Mouse (Mus musculus) embryonic fibroblast, embryonic 13.5 days (primary cell): ENCODE measurements around the gene Rhno1. TPM values are rescaled to one million over a fixed set of nuclear protein-coding genes. Genes with fewer than 3 reads are reported as not detected.

ENCODE experiments used
- H3K27ac ChIP-seq: 2 replicates; pipeline ENCODE4 v1.5.1; 2012; ENCODE audit warnings: low read length, control low read depth, inconsistent platforms; ENCODE audit not compliant: insufficient read depth
- H3K4me1 ChIP-seq: 2 replicates; pipeline ENCODE4 v1.6.1; 2011; ENCODE audit warnings: low read length; ENCODE audit not compliant: control insufficient read depth, insufficient read depth
- H3K4me3 ChIP-seq: 2 replicates; pipeline ENCODE4 v1.5.1; 2011; ENCODE audit warnings: mild to moderate bottlenecking, control low read depth, low read length; ENCODE audit not compliant: insufficient read depth
- CTCF ChIP-seq: IDR thresholded peaks from 2 replicates; pipeline ENCODE4 v1.5.1; 2011; ENCODE audit warnings: mild to moderate bottlenecking, control low read depth, low read length, moderate library complexity, borderline replicate concordance; ENCODE audit not compliant: insufficient read depth
- POLR2A ChIP-seq: IDR thresholded peaks from 2 replicates; pipeline ENCODE4 v1.6.1; 2011; ENCODE audit warnings: low read depth, mild to moderate bottlenecking, control low read depth, low read length, moderate library complexity
- polyA plus RNA-seq: library from polyadenylated mRNA; stranded (reverse); fragments of >200 nt; gene quantifications from 2 replicates; pipeline ENCODE4 v1.2.4, GENCODE M21; 2011; ENCODE audit warnings: low read depth; ENCODE audit not compliant: missing spikeins, insufficient read length

Rhno1 gene
- 39.6 TPM in 2 replicates for polyA plus RNA-seq

DNA sequence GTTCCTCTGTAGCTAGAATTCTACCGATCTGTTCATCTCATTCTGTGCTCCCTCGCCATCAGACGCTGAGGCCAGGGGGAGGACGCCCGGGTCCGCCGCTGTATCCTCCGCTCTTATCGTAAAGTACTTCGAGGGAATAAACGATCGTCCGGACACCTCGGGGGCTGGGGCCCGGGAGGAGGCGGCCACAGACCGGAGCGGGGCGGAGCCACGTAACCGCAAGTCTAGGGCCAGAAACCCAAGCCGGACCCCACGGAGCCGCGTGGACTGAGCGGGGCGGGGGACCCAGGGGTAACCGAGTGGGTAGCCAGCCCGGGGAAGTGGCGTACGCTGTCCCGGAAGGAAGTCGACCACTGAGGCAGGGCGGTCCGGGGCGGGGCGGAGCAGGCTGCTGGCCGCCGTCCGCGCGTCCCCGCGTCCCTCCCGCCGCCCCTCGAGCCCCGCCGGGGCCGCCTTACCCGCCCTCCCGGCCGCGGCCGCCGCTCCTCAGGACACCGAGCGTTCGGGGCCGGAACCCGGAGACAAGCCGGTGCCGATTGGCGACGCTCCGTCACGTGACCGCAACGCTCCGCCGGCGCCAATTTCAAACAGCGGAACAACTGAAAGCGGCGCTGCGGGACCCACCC is at the start of gene Rhno1, which contains the start of gene Foxm1:
Rhno1 (minus strand) TSS at position 531 of the 626 bp plus-strand sequence.
Foxm1 (plus strand) TSS at position 587 of the 626 bp plus-strand sequence.
- peak within 1 kb of the TSS; percentile 94 for H3K27ac ChIP-seq
- no peak for TF ChIP-seq CTCF
- peak; percentile 58; the same call in 1 of the 2 replicates for TF ChIP-seq POLR2A
- H3K4me1 ChIP-seq = peaks cover 12% of the 10 kb centered on the region; the same call in 1 of the 2 replicates
- peak within 1 kb of the TSS; percentile 98 for H3K4me3 ChIP-seq

DNA sequence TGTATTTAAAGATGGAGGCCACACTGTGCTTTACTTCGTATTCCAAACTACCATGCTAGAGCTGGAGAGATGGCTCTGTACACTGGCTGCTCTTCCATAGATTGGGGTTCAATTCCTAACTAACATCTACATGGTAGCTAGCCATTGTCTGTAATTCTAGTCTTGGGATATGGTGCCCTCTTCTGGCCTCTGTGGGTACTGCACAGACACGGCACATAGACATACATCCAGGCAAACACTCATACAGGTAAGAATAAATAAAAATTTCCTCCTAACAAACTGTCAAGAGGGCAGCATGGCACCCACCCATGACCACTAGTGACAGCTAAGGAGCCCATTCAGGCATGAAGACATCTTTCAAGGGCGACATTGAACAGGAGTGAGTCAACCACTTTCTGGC is 48.4 kb upstream of the Rhno1 start:
- Histone ChIP-seq H3K4me3 (no peak overlapping the region), H3K27ac (no peak overlapping the region), H3K4me1 (no peaks in the 10 kb centered on the region)
- TF ChIP-seq CTCF = peak; percentile 67; the same call in 1 of the 2 replicates
- TF ChIP-seq POLR2A = no peak

DNA sequence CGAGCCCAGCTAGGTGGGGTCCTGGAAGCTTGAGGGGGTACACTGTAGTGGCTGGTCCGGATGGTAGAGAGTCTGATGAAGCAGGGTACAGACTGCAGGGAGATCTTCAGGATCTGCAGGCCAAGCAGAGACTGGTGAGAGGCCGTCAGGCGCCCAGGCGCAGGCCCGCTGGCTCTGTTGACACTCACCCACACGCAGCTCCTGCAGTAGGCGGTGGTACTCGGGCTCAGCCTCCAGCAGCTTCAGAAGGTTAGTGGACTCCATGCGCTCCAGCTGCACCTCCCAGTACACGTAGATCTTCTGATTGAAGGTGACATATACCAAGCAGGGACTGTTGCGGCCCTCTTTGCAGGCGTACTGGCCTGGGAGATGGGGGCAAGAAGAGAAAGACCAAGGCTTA is 47.6 kb upstream of the Rhno1 start:
- Histone ChIP-seq H3K27ac (no peak overlapping the region), H3K4me3 (no peak overlapping the region), H3K4me1 (no peaks in the 10 kb centered on the region)
- TF ChIP-seq CTCF (no peak), POLR2A (no peak)

DNA sequence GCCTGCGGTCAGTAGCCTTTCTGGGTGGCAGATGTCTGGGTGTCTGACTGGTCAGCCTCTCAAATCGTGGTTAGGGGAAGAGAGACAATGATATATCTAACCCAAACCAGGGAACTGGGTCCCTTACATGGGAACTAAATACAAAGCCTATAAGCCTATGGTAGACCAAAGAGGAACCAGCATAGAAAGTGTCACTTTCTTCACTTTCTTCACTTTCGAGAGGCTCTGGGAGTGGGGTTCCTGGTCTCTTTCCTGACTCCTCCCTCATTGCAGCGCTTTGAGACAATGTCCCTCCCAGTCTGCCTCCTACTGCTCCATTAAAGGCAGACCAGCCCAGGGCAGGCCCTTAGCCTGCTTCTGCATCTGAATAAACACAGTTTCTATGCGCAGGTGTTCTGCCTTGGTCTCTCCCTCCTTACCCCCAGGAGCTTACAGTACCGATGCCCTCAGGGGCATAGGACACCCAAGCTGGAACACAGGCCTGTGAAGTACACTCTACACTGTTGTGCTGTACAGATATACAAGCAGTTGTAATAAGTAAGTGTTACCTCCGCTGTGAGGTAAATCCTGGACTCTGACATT is 45.9 kb upstream of the Rhno1 start:
- H3K4me3 ChIP-seq = no peak overlapping the region
- TF ChIP-seq POLR2A (no peak), CTCF (no peak)
- no peaks in the 10 kb centered on the region for H3K4me1 ChIP-seq
- H3K27ac ChIP-seq = no peak overlapping the region

DNA sequence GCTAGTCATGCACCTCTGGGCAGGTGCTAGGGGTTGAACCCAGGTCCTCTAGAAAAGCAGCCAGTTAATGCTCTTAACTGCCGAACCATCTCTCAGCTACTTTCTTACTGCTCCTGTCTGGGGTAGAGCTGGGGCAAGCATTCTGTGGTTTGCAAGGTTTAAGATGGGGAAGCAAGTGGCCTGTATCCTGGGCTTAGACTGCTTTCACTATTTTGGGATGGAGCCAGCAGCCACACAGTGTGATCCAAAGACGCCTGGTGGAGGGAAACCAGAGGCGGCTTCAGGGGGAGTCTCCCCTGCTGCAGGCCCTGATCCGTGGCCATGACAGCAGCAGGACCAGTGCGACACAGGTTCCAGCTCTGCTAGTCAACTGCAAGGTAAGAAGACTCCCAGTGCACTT is 42.0 kb upstream of the Rhno1 start:
- no peak overlapping the region for H3K27ac ChIP-seq

DNA sequence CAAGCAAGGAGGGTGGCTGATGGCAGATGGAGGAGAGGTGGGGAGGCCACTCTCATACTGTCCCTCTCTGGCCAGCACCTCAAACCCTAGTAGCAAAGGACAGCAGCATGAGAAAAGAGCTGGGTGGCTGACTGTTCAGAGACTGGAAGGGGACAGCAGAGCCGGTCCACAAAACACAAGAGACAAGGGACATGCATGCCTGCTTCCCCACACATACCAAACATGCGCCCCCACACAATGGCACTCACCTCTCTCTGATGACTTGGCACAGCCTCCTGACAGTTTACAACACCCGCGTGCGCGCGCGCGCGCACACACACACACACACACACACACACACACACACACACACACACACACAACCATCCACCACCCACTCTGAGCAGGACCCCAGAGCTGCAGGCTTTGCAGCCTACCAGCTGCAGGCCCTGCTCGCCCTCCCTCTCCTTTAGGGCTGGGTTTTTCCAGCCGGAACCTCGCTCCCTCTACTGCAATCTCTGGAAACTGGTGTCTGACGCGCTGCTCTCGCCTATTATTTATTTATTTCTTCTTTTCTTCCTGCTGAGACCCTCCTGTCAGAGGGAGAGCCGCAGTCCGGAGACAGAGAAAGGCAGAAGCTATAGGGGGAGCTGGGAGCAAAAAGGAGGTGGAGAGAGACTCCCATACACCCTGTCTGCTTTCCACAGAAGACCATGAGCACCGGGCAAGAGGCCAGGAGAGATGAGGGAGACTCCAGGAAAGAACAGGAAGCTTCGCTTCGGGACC is 36.9 kb upstream of the Rhno1 start:
- H3K4me3 ChIP-seq = no peak overlapping the region
- TF ChIP-seq POLR2A = no peak
- TF ChIP-seq CTCF = no peak
- no peak overlapping the region for H3K27ac ChIP-seq
- peaks cover 3% of the 10 kb centered on the region; the same call in 1 of the 2 replicates for H3K4me1 ChIP-seq

More for the DNA sequence above, 42.0 kb upstream of the Rhno1 start:
- Histone ChIP-seq H3K4me3 (no peak overlapping the region), H3K4me1 (no peaks in the 10 kb centered on the region)
- TF ChIP-seq POLR2A (no peak), CTCF (no peak)

DNA sequence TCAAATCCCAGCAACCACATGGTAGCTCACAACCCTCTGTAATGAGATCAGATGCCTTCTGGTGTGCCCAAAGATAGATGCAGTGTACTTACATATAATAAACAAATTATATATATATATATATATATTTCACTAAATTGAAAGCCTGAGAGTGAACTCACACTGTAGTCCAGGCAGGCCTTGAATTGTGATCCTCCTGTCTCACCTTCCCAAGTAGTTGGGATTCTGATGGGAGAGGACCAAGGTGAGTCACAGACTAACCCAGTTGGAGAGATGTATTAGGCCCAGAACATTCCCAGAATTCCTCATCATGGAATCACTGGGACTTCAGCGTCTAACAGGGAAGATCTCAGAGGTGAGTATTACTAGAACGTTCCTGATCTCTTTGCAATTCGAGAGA is 36.3 kb upstream of the Rhno1 start, which contains the start of gene Nrip2:
Nrip2 (plus strand) TSS at position 301 of the 400 bp plus-strand sequence.
- Histone ChIP-seq H3K4me1 (peaks cover 3% of the 10 kb centered on the region; the same call in 1 of the 2 replicates), H3K27ac (no peak within 1 kb of the TSS), H3K4me3 (no peak within 1 kb of the TSS)
- TF ChIP-seq CTCF (no peak), POLR2A (no peak)

DNA sequence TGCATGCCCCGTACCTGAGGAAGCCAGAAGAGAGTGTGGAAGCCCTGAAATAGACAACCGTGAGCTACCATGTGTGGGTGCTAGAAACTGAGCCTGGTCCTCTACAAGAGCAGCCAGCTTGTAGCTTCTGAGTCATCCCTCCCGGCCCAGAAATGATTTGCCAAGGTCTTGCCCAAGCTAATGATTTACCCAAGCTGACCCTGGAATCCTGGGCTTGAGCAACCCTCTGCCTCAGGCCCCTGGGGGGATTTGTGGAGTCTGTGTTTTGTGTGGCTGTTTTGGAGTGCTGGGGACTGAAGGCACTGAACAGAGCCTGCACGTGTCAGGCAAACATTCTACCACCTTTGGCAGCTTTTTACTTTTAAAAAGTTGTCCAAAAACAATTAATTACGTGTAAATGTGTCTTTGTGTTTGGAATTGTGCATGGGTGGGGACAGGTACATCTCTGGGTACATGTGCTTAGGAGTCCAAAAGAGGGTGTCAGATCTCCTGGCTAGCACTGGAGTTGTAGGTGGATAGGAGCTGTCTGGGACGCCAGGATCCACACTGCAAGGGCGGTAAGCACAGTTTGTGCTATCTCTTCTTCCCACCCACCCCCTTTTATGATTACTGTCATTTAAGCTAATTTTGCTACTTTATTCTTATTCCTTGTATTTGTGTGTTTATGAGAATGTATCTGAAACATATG is 35.0 kb upstream of the Rhno1 start:
- H3K4me1 ChIP-seq = peaks cover 3% of the 10 kb centered on the region; the same call in 1 of the 2 replicates
- TF ChIP-seq CTCF (no peak), POLR2A (no peak)
- no peak overlapping the region for H3K4me3 ChIP-seq

DNA sequence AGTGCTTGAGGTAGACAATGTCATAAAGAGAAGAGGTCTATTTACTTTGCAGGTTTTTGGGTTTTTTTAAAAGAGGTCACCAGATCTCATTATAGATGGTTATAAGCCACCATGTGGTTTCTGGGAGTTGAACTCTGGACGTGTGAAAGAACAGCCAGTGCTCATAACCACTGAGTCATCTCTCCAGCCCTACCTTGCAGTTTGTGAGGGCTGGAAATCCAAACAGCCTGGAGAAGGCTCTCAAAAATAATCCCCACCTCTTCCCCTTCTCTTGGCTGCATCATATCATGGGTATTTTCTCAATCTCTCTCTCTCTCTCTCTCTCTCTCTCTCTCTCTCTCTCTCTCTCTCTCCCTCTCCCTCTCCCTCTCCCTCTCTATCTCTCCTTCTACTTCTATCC is 28.0 kb upstream of the Rhno1 start:
- no peak for TF ChIP-seq POLR2A
- TF ChIP-seq CTCF = no peak
- Histone ChIP-seq H3K4me3 (no peak overlapping the region), H3K27ac (no peak overlapping the region), H3K4me1 (no peaks in the 10 kb centered on the region)

More for the DNA sequence above, 35.0 kb upstream of the Rhno1 start:
- no peak overlapping the region for H3K27ac ChIP-seq
